Mouse (Mus musculus) lung, embryonic 14.5 days (tissue): ENCODE data around the gene Mylk. TPM values are rescaled to one million over a fixed set of nuclear protein-coding genes. Genes with fewer than 3 reads are reported as not detected.
A peak's percentile ranks its signal among the peaks of the same experiment; 100 is the strongest.

Experiments used
- ATAC-seq: fragments of 200-750 bp; cut with Nextera tagmentation; 2 replicates; pipeline ENCODE4 v1.8.0; 2017; ENCODE audit warnings: mild to moderate bottlenecking, moderate TSS enrichment, moderate library complexity; ENCODE audit not compliant: insufficient read depth
- DNase-seq: peaks from one replicate; pipeline ENCODE4 v3.0.0-alpha.2; 2015
- H3K27ac ChIP-seq: fragments of 300-500 bp; sonication (generic); 2 replicates; pipeline ENCODE4 v1.5.1; 2014; ENCODE audit warnings: low read depth, mild to moderate bottlenecking, moderate library complexity
- H3K27me3 ChIP-seq: fragments of 300-500 bp; sonication (generic); 2 replicates; pipeline ENCODE4 v1.6.1; 2014; ENCODE audit warnings: low read length, control low read depth; ENCODE audit not compliant: insufficient read depth
- H3K36me3 ChIP-seq: fragments of 300-500 bp; sonication (generic); 2 replicates; pipeline ENCODE4 v1.6.1; 2014; ENCODE audit warnings: control low read depth; ENCODE audit not compliant: insufficient read depth
- H3K4me1 ChIP-seq: fragments of 300-500 bp; sonication (generic); 2 replicates; pipeline ENCODE4 v1.6.1; 2014; ENCODE audit warnings: antibody characterized with exemption, control low read depth; ENCODE audit not compliant: insufficient read depth
- H3K4me2 ChIP-seq: fragments of 300-500 bp; sonication (generic); 2 replicates; pipeline ENCODE4 v1.6.1; 2014; ENCODE audit warnings: mild to moderate bottlenecking
- H3K4me3 ChIP-seq: fragments of 300-500 bp; sonication (generic); 2 replicates; pipeline ENCODE4 v1.5.1; 2014; ENCODE audit warnings: low read depth, low read length
- H3K9ac ChIP-seq: fragments of 300-500 bp; sonication (generic); 2 replicates; pipeline ENCODE4 v1.6.1; 2014
- H3K9me3 ChIP-seq: fragments of 300-500 bp; sonication (generic); 2 replicates; pipeline ENCODE4 v1.6.1; 2016; ENCODE audit warnings: low read depth, low read length, control low read depth
- CTCF ChIP-seq: IDR thresholded peaks from 2 replicates; pipeline ENCODE4 v1.5.1; 2016; ENCODE audit warnings: antibody characterized with exemption, low read depth
- WGBS: fragments of 180-500 bp; shearing (Covaris S2); extraction: QIAGEN DNeasy Blood & Tissue Kit; methylation state at CpG from one replicate; pipeline ENCODE4 v1.1.7; 2014; 5-methylcytosine and 5-hydroxymethylcytosine counted together
- polyA plus RNA-seq: library from polyadenylated mRNA; unstranded; fragments of >200 nt; fragmentation: Nextera tagmentation; extraction: Ambion mirVana; gene quantifications from 2 replicates; pipeline ENCODE4 v1.2.1, GENCODE M21; 2014

The Mylk gene
- polyA plus RNA-seq, 1 experiment from 2014 or later = 122 TPM

GRCm38 (mm10) chr16:34999986-35000385, 255.0 kb downstream of the Mylk start:
- H3K9ac ChIP-seq = no peak overlapping the region
- H3K9me3 ChIP-seq = no peaks in the 10 kb centered on the region
- no peak overlapping the region for H3K4me2 ChIP-seq
- no peak for TF ChIP-seq CTCF
- peaks cover 16% of the 10 kb centered on the region for H3K36me3 ChIP-seq
- H3K4me1 ChIP-seq = peaks cover 24% of the 10 kb centered on the region
- ATAC-seq = no peak
- no peak overlapping the region for H3K4me3 ChIP-seq
- H3K27me3 ChIP-seq = no peaks in the 10 kb centered on the region
- whole genome bisulfite sequencing = 38% methylated on average over 11 of the region's 11 CpGs
- DNase-seq = no peak
- no peak overlapping the region for H3K27ac ChIP-seq

DNA sequence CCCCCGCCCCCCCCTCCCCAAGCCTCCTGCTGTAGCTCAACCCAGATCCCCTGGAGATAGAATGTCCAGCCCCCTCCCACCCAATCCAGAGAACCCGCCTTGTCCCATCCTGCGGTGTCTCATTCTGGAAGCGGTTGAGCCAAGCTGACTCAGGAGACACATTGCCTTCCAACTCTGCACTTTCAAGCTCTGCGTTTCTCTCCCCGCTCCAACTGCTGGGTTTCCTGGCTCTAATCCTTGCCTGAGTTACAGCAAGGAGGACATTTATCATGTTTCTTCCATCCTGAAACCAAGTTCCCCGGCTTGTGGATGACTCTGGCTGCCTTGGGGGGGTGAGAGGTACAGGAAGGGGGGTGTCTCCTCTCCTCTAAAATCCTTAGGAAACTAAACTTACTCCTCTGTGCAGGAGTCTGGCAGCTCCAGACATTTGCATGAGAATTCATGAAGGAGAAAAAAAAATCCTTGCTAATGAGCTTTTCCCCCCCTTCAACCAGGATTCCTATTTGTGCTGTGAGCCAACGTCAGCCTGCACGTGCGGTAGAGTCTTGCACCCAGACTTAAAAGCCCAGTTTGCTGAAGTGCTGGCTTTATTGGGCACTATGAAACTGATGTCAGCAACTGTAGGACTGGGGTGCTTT, 256.0 kb downstream of the Mylk start:
- peaks cover 16% of the 10 kb centered on the region for H3K36me3 ChIP-seq
- H3K9ac ChIP-seq = no peak overlapping the region; the same call in 1 of the 2 replicates
- no peak overlapping the region for H3K4me3 ChIP-seq
- H3K4me2 ChIP-seq = peak overlapping the region; percentile 25; the same call in 1 of the 2 replicates
- no peaks in the 10 kb centered on the region for H3K9me3 ChIP-seq
- ATAC-seq = no peak
- peaks cover 18% of the 10 kb centered on the region for H3K4me1 ChIP-seq
- WGBS = 13% methylated on average over 10 of the region's 10 CpGs
- no peak for TF ChIP-seq CTCF
- H3K27ac ChIP-seq = peak overlapping the region; percentile 48; the same call in 1 of the 2 replicates
- peak; percentile 71 for DNase-seq
- H3K27me3 ChIP-seq = no peaks in the 10 kb centered on the region

GRCm38 (mm10) chr16:35004356-35004755, 259.3 kb downstream of the Mylk start:
- H3K4me1 ChIP-seq = peaks cover 6% of the 10 kb centered on the region; the same call in 1 of the 2 replicates
- 58% methylated on average over 5 of the region's 5 CpGs for WGBS
- no peaks in the 10 kb centered on the region for H3K27me3 ChIP-seq
- H3K4me2 ChIP-seq = no peak overlapping the region
- no peaks in the 10 kb centered on the region for H3K9me3 ChIP-seq
- DNase-seq = no peak
- no peak overlapping the region for H3K4me3 ChIP-seq
- H3K36me3 ChIP-seq = no peaks in the 10 kb centered on the region; the same call in 1 of the 2 replicates
- no peak overlapping the region for H3K27ac ChIP-seq
- TF ChIP-seq CTCF = no peak
- ATAC-seq = no peak
- H3K9ac ChIP-seq = no peak overlapping the region

GRCm38 (mm10) chr16:35004756-35005155, 259.7 kb downstream of the Mylk start:
- Histone ChIP-seq H3K9me3 (no peaks in the 10 kb centered on the region), H3K4me3 (no peak overlapping the region), H3K27me3 (no peaks in the 10 kb centered on the region), H3K36me3 (no peaks in the 10 kb centered on the region; the same call in 1 of the 2 replicates), H3K9ac (no peak overlapping the region), H3K4me2 (no peak overlapping the region), H3K27ac (no peak overlapping the region), H3K4me1 (peaks cover 6% of the 10 kb centered on the region; the same call in 1 of the 2 replicates)
- TF ChIP-seq CTCF = no peak
- WGBS = 74% methylated on average over 2 of the region's 2 CpGs
- ATAC-seq (no peak), DNase-seq (no peak)

DNA sequence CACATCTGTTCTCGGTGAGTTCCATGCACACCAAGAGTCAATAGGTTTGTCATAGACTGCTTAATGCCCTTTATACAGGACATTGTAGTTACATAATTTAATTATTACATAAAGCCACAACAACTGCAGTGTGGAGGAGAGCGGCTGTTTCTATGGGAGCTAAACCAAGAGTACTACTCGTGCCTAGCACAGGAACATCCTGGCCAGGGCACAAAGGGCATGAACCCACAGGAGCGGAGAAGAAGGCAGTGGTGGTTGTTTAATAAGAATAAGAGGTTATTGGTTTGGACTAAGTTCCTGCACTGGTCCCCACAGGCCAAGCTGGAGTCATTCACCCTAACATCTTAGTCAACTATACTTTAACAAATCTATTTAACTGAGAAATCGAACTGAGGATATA, 261.2 kb downstream of the Mylk start:
- no peaks in the 10 kb centered on the region for H3K27me3 ChIP-seq

DNA sequence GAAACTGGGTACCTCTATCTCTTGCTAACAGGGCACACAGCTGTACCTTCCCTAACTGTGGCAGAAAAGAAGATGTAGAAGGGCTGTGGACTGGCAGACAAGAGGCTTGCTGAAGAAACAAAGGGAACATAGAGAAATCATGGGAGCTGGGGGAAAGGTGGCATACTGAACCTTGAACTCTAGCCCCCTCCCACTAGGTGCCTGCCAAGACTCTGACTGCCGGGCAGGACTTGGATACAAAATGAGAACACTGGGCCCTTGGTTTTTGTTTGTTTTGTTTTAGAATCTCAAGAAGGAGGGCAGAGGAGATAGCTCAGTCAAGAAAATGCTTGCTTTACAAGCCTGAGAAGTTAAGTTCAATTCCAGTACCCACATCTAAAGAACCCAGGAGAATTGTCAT, 262.4 kb downstream of the Mylk start:
- H3K4me2 ChIP-seq = no peak overlapping the region
- H3K9ac ChIP-seq = no peak overlapping the region
- 39% methylated on average over 1 of the region's 1 CpGs for WGBS
- H3K27me3 ChIP-seq = no peaks in the 10 kb centered on the region
- no peak overlapping the region for H3K27ac ChIP-seq
- H3K36me3 ChIP-seq = no peaks in the 10 kb centered on the region; the same call in 1 of the 2 replicates
- no peak for TF ChIP-seq CTCF
- H3K9me3 ChIP-seq = no peaks in the 10 kb centered on the region
- ATAC-seq (no peak), DNase-seq (no peak)
- H3K4me3 ChIP-seq = no peak overlapping the region
- H3K4me1 ChIP-seq = no peaks in the 10 kb centered on the region

More for the DNA sequence above, 261.2 kb downstream of the Mylk start:
- WGBS = 84% methylated on average over 5 of the region's 5 CpGs
- H3K36me3 ChIP-seq = no peaks in the 10 kb centered on the region; the same call in 1 of the 2 replicates
- H3K4me2 ChIP-seq = no peak overlapping the region
- no peak overlapping the region for H3K4me3 ChIP-seq
- no peaks in the 10 kb centered on the region for H3K9me3 ChIP-seq
- no peak for TF ChIP-seq CTCF
- no peak overlapping the region for H3K27ac ChIP-seq
- H3K4me1 ChIP-seq = peaks cover 2% of the 10 kb centered on the region; the same call in 1 of the 2 replicates
- ATAC-seq (no peak), DNase-seq (no peak)
- H3K9ac ChIP-seq = no peak overlapping the region

DNA sequence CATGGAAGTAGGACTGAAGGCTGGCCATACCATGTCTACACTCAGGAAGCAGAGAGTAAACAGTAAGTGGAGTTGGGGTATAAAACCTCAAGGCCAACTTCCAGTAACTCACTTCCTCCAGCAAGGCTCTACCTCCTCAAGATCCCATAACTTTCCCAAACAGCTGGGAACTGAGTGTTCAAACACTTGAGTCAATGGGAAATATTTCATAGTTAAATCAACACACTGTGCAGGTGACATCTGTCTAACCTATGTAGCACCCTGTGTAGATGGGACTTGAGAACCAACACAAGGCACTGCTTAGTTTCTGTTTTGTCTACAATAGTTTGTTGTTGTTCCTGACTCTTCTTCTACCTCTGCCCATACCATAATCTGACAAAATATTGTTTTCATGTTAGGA, 263.4 kb downstream of the Mylk start:
- no peaks in the 10 kb centered on the region for H3K9me3 ChIP-seq
- no peak for TF ChIP-seq CTCF
- H3K27me3 ChIP-seq = no peaks in the 10 kb centered on the region
- no peak overlapping the region for H3K9ac ChIP-seq
- ATAC-seq = peak; percentile 54; the same call in 1 of the 2 replicates
- H3K4me2 ChIP-seq = no peak overlapping the region
- H3K36me3 ChIP-seq = no peaks in the 10 kb centered on the region
- no peak overlapping the region for H3K27ac ChIP-seq
- H3K4me1 ChIP-seq = no peaks in the 10 kb centered on the region
- H3K4me3 ChIP-seq = no peak overlapping the region
- no peak for DNase-seq
